Mouse (Mus musculus) embryonic facial prominence, embryonic 10.5 days (tissue): ENCODE measurements around the gene Map3k12. TPM values are rescaled to one million over a fixed set of nuclear protein-coding genes. Genes with fewer than 3 reads are reported as not detected.

Source experiments
- DNase-seq: peaks from one replicate; pipeline ENCODE4 v3.0.0-alpha.2; 2017; ENCODE audit warnings: low spot score
- H3K27ac ChIP-seq: fragments of 300-500 bp; sonication (generic); replicated peaks from 2 replicates; pipeline ENCODE4 v1.5.1; 2016; ENCODE audit warnings: mild to moderate bottlenecking
- H3K27me3 ChIP-seq: fragments of 300-500 bp; sonication (generic); replicated peaks from 2 replicates; pipeline ENCODE4 v1.6.1; 2016; ENCODE audit warnings: low read depth, mild to moderate bottlenecking; ENCODE audit not compliant: poor library complexity, severe bottlenecking
- H3K36me3 ChIP-seq: fragments of 300-500 bp; sonication (generic); replicated peaks from 2 replicates; pipeline ENCODE4 v1.6.1; 2016; ENCODE audit warnings: mild to moderate bottlenecking, moderate library complexity
- H3K4me1 ChIP-seq: fragments of 300-500 bp; sonication (generic); 2 replicates; pipeline ENCODE4 v1.6.1; 2016
- H3K4me3 ChIP-seq: fragments of 300-500 bp; sonication (generic); 2 replicates; pipeline ENCODE4 v1.5.1; 2016; ENCODE audit warnings: mild to moderate bottlenecking, moderate library complexity
- H3K9me3 ChIP-seq: fragments of 300-500 bp; sonication (generic); 2 replicates; pipeline ENCODE4 v1.6.1; 2016; ENCODE audit warnings: mild to moderate bottlenecking
- WGBS: fragments of 180-500 bp; shearing (Covaris S2); methylation state at CpG from one replicate; pipeline ENCODE4 v1.1.7; 2016; 5-methylcytosine and 5-hydroxymethylcytosine counted together
- polyA plus RNA-seq: library from polyadenylated mRNA; unstranded; fragments of >200 nt; fragmentation: Nextera tagmentation; extraction: Ambion mirVana; gene quantifications from 2 replicates; pipeline ENCODE4 v1.2.1, GENCODE M21; 2016

Gene Map3k12
- polyA plus RNA-seq, 1 experiment from 2014 or later = 32.3 TPM

DNA sequence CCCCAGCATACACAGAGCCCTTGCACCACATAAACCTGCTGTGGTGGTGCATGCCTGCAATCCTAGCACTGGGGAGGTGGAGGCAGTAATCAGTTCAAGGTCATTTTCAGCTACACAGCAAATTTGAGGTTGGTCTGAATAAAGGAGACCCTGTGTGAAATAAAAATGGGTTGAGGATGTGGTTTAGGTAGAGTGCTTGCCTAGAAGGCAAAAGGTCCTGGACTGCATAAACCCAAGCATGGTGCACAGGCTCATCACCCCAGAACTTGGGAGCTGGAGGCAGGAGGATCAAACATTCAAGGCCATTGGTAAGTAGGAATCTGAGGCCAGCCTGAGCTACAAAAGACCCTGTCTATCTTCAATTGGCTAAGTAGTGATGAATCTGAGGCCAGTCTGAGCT lies 9.3 kb downstream of the Map3k12 start:
- peaks cover 39% of the 10 kb centered on the region for H3K4me1 ChIP-seq
- DNase-seq = no peak
- no peaks in the 10 kb centered on the region for H3K9me3 ChIP-seq
- H3K27me3 ChIP-seq = no peaks in the 10 kb centered on the region
- H3K27ac ChIP-seq = no peak overlapping the region
- H3K4me3 ChIP-seq = no peak overlapping the region
- peaks cover 59% of the 10 kb centered on the region for H3K36me3 ChIP-seq

DNA sequence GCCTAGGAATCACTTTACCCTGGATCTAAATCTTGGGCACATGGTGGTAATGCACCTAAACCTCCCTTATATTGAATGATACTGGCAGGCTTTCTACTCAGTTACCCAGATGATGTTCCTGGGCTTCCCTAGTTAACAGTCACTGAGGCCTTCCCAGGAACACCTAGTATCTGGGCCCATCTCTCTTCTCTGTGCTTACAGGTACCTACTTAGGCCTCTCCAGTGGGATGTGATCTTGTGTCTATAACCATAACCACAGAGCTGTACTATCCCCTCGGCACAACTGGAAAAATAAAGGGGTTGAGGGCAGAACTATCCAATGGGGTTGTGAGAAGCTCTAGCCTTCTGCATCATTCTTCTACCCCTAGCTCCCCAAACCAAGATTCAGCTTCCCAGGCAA lies 10.0 kb downstream of the Map3k12 start:
- WGBS = 92% methylated on average over 1 of the region's 1 CpGs
- DNase-seq = no peak
- Histone ChIP-seq H3K4me3 (no peak overlapping the region), H3K36me3 (peaks cover 66% of the 10 kb centered on the region), H3K27me3 (no peaks in the 10 kb centered on the region), H3K9me3 (no peaks in the 10 kb centered on the region), H3K4me1 (peaks cover 32% of the 10 kb centered on the region), H3K27ac (no peak overlapping the region)

DNA sequence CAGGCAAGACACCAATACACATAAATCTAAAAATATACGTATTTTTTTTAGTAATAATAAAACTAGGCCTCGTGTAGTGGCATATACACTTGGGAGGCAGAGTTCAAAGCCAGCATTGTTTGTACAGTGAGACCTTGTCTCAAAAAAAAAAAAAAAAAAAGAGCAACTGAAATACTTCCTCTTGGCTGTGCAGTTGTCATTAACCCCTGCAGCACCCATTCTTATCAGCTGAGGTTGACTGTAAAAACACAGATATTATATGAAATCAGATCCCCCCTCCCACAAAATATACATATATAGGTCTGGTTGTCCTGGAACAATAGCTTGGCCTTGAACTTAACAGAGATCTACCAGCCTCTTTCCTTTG lies 10.4 kb downstream of the Map3k12 start:
- WGBS = 69% methylated on average over 2 of the region's 2 CpGs
- H3K4me3 ChIP-seq = no peak overlapping the region
- H3K27ac ChIP-seq = no peak overlapping the region
- H3K4me1 ChIP-seq = peaks cover 28% of the 10 kb centered on the region
- H3K27me3 ChIP-seq = no peaks in the 10 kb centered on the region
- H3K36me3 ChIP-seq = peaks cover 70% of the 10 kb centered on the region
- H3K9me3 ChIP-seq = no peaks in the 10 kb centered on the region
- DNase-seq = no peak

DNA sequence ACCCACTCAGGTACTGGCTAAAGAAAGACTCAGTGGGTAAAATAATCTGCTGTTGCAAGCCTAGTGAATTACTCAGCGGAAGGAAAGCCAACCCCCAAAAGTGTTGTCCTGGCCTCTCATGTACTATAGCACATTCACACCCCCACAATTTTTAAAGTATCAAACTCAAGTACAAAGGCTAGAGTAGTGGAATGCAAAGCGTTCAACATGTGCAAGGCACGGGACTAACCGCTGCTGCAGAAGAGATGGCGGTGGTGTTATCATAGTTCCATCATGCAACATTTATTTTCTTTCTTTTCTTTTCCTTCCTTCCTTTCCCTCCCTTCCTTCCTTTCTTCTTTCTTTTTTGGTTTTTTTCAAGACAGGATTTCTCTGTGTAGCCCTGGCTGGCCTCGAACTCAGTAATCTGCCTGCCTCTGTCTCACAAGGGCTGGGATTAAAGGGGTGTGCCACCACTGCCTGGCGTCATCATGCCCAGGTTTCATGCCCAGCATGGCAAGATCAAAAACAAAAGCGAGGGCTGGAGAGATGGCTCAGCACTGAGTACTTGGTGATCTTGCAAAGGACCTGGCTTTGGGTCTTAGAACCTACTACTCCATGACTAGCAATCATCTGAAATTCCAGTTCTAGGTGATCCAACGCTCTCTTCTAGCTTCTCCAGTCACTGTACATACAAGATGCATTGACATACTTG lies 10.9 kb downstream of the Map3k12 start:
- Histone ChIP-seq H3K27ac (no peak overlapping the region), H3K27me3 (no peaks in the 10 kb centered on the region), H3K9me3 (no peaks in the 10 kb centered on the region), H3K36me3 (peaks cover 76% of the 10 kb centered on the region), H3K4me3 (no peak overlapping the region), H3K4me1 (peaks cover 22% of the 10 kb centered on the region)
- no peak for DNase-seq
- WGBS = 92% methylated on average over 9 of the region's 9 CpGs

DNA sequence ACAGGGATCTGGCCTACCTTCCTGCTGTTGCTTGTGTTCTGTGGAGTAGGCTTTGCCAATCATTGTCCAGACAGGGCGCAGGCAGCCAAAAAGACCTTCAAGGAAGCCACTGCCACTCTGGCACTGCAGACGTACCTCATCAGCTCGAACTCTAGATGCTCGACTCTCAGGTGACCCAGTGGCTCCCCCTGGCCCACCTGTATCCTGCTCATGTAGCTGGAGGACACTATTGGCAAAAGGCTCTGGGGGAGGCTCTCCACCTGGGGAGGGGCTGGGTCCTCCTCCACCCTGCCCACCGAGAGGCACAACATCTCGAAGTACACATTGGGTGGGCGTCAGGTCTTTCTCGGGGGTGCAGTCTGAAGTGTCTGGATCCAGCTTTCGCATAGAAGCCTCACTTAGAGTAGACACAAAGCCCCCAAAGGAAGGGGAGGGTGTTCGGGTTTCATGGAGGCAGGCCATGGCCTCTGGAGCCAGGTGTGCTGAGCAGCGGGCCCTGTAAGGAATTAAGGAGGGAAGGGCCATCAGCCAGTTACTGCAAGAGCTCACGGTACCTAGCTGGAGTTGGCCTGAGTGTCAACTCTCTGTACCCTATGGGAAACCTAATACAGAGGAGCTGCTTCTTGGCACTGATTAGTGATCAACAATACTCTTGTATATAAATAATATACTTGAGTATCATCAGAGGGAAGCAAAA lies 11.6 kb downstream of the Map3k12 start:
- 79% methylated on average over 12 of the region's 12 CpGs for WGBS
- H3K4me3 ChIP-seq = no peak overlapping the region
- no peak for DNase-seq
- no peak overlapping the region for H3K27ac ChIP-seq
- H3K9me3 ChIP-seq = no peaks in the 10 kb centered on the region
- peaks cover 15% of the 10 kb centered on the region for H3K4me1 ChIP-seq
- H3K27me3 ChIP-seq = no peaks in the 10 kb centered on the region
- H3K36me3 ChIP-seq = peaks cover 83% of the 10 kb centered on the region

DNA sequence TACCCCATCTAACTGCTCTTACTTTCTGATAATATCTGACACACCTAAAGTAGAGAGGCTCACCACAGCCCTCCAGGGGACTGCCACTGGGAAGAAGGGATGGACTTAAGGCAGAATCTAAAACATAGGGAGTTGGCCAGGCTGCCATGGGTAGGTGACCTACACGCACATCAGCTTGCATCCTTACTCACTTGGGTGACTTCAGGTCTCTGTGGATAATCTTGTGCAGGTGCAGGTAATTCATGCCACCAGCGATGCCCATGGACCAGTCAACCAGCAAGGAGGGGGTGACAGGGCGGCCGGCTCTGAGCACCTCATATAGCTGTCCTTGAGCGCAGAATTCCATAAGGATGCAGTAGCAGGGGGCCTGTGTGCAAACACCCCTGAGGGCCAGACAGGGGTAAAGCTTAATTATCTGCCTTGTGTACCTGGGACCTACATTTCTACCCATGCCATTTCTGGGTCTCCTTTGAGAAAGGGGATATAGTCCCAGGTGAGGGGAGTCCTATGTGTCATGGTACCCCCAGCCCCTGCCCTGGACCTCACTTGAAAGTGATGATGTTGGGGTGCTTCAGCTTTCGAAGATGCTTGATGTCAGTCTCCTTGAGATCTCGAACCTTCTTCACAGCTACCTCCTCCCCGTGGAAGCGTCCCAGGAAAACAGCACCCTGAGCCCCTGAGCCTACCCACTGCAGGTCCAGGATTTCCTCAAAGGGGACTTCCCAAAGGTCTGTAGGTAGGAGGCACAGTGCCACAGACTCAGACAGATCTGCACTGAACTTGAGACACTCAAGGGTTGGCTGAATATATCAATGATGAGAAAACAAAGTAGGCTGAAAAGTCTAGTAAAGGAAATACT lies 12.7 kb downstream of the Map3k12 start:
- H3K27ac ChIP-seq = no peak overlapping the region
- peaks cover 6% of the 10 kb centered on the region; the same call in 1 of the 2 replicates for H3K4me1 ChIP-seq
- no peak for DNase-seq
- H3K36me3 ChIP-seq = peaks cover 93% of the 10 kb centered on the region
- 89% methylated on average over 9 of the region's 9 CpGs for WGBS
- no peaks in the 10 kb centered on the region for H3K9me3 ChIP-seq
- no peaks in the 10 kb centered on the region for H3K27me3 ChIP-seq
- H3K4me3 ChIP-seq = no peak overlapping the region

DNA sequence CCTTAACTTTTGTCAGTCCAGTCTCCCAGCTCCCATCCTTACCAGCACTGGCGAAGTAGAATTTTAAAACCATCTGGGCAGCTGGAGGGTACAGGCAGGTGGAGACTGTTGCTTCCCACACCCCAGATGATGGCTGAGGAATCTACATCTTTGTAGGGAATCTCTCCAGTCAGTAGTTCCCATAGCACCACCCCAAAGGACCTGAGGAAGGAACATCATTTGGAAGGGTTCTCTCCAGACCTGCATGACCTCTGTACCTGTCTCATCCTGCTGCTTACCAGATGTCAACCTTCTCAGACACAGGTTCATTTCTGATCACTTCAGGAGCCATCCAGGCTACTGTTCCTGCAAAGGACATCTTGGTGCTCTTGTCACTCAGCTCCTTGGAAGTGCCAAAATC lies 13.4 kb downstream of the Map3k12 start, which contains the start of gene Gm10337:
Gm10337 (plus strand) TSS at position 276 of the 400 bp plus-strand sequence.
- Histone ChIP-seq H3K27ac (no peak within 1 kb of the TSS), H3K9me3 (no peaks in the 10 kb centered on the region), H3K4me1 (peaks cover 6% of the 10 kb centered on the region; the same call in 1 of the 2 replicates), H3K27me3 (no peaks in the 10 kb centered on the region), H3K36me3 (peaks cover 95% of the 10 kb centered on the region), H3K4me3 (no peak within 1 kb of the TSS)
- WGBS = 93% methylated on average over 1 of the region's 1 CpGs
- DNase-seq = no peak

DNA sequence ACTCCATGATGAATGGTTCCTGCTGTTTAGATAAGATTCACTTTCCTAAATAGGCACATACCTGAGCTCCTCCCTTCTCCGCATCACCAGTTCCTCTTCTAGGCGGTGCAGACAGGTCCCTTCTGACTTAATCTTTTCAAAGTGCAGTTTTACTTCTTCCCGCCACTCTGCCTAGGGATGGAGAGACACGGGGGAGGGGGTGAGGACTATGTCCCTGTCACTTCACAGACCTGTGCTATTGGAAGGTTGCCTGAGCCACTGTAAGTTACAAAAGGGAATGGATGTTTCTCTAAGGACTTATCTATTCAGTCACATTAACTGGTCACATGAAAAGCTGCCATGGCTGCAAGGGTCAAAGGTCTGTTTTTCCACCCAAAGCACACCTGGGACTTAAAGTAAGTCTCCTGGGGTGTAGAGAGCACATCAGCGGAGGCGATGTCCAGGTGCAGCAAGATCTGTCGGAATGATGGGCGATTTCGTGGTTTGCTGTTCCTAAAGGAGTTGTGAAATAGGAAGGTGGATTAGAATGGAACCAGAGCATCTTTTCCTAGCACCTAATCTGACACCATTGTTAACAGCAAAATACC lies 14.5 kb downstream of the Map3k12 start:
- H3K27me3 ChIP-seq = no peaks in the 10 kb centered on the region
- DNase-seq = no peak
- H3K27ac ChIP-seq = no peak overlapping the region
- H3K4me3 ChIP-seq = no peak overlapping the region
- whole genome bisulfite sequencing = 78% methylated on average over 9 of the region's 9 CpGs
- peaks cover 6% of the 10 kb centered on the region; the same call in 1 of the 2 replicates for H3K4me1 ChIP-seq
- H3K9me3 ChIP-seq = no peaks in the 10 kb centered on the region
- peaks cover 96% of the 10 kb centered on the region for H3K36me3 ChIP-seq

DNA sequence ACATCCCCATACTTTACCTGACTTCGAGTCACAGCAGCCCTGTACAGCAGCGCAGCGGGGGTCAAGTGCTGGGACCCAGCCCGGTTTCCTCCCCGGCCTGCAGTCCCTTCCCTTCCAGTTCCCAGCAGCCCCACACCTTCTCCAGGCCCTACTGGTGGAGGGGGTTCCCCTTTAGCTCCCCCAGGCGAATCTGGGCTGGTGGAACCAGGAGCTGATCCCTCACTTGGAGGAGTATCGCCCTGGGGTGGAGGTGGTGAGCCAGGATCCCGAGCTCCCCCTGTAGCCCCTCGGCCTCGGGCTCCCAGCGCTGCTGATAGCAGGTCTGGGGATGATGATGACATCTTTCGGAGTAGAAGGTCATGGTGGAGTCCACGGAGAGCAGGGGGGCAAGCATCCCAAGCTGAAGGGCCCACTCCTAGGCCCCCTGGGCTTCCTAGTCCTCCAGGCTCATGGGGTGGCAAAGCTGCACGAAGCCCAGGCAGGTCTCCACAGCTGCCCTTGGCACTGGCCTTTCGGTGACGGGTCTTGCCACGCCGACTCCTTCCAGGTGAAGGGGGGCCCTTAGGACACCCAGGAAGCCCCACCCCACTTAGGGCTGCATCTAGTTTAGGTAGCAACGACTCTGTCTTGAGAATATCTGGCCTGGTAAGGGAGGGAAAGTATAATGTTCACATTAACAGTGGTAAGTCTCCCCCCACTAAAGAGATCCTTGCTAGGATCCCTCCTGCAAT lies 15.6 kb downstream of the Map3k12 start:
- Histone ChIP-seq H3K9me3 (no peaks in the 10 kb centered on the region), H3K27me3 (no peaks in the 10 kb centered on the region), H3K27ac (no peak overlapping the region), H3K36me3 (peaks cover 99% of the 10 kb centered on the region), H3K4me1 (peaks cover 6% of the 10 kb centered on the region; the same call in 1 of the 2 replicates), H3K4me3 (no peak overlapping the region)
- 89% methylated on average over 19 of the region's 19 CpGs for WGBS
- DNase-seq = no peak

DNA sequence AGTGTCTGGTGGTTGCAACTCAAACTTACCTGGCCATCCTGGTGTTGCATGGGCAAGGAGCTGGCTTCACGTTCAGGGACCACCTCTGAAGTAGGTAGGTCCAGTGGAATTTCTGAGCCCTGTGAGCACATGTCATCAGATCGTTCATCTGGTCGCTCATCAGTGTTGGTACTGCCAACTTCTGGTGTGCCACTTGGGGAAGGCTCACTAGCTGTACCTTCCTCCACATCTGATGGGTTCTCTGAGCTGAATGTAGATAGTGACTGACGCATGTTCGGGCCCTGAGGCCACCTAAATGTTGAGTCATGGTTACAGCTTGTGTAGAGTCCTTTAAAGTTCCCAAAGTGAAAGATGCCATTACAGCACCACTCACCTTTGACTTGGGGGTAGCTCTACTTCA lies 16.4 kb downstream of the Map3k12 start:
- Histone ChIP-seq H3K9me3 (no peaks in the 10 kb centered on the region), H3K27ac (no peak overlapping the region), H3K27me3 (no peaks in the 10 kb centered on the region), H3K4me1 (peaks cover 3% of the 10 kb centered on the region; the same call in 1 of the 2 replicates), H3K4me3 (no peak overlapping the region), H3K36me3 (peaks cover 99% of the 10 kb centered on the region)
- 94% methylated on average over 5 of the region's 5 CpGs for WGBS
- no peak for DNase-seq

DNA sequence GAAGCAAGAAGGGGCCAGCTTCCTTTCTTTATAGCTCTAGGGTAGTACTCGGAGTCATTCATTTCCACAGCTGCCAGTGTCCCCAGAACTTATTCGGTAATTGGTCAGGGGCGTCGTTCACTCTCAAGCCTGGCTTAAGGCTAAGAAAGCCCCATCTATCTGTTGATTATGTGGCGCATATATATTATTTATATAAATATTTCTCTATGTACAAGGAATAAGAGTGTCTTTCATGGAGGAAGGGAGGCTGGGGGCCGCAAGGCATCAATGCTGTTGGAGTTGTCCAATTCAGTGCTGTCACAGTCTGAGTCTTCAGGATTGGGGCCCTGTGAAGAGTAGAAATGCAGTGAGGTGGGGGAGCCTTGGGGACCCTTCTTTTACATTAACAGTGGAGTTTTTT lies 17.0 kb downstream of the Map3k12 start:
- no peaks in the 10 kb centered on the region for H3K9me3 ChIP-seq
- H3K4me1 ChIP-seq = no peaks in the 10 kb centered on the region
- H3K27me3 ChIP-seq = no peaks in the 10 kb centered on the region
- no peak overlapping the region for H3K4me3 ChIP-seq
- peaks cover 99% of the 10 kb centered on the region for H3K36me3 ChIP-seq
- DNase-seq = no peak
- 92% methylated on average over 6 of the region's 6 CpGs for WGBS
- H3K27ac ChIP-seq = no peak overlapping the region

DNA sequence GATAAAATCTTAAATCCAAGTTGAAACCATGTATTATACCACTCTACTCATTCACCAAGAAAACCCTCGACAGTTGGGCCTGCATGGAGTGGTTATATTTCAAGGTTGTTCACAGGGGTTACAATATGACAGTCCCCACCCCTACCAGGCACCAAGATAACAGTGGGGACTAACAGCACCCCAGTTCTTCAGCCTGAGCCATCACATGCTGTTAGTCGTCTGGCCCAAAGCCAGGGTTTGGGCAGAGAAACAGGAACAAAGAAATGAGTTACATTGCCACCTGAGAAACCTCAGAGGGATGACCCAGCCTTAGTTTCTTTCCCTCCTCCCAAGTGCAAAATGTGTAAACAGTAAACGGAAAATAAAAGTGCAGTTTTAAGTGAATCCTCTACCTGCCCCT lies 17.5 kb downstream of the Map3k12 start:
- peaks cover 99% of the 10 kb centered on the region for H3K36me3 ChIP-seq
- WGBS = 82% methylated on average over 3 of the region's 3 CpGs

More for the DNA sequence above, 17.5 kb downstream of the Map3k12 start:
- Histone ChIP-seq H3K27me3 (no peaks in the 10 kb centered on the region), H3K27ac (no peak overlapping the region), H3K9me3 (no peaks in the 10 kb centered on the region), H3K4me3 (no peak overlapping the region), H3K4me1 (no peaks in the 10 kb centered on the region)
- no peak for DNase-seq
